Mouse (Mus musculus): ENCODE measurements around the gene Camta1.

GRCm38 (mm10) chr4:151863511-151863910 is 1.8 kb upstream of the Camta1 start:
- TF ChIP-seq POLR2A (IDR thresholded peaks at IDR 0.05; ENCODE audit: extremely low read depth, insufficient read depth, low read length), result no peak
- no peak for TF ChIP-seq CTCF (IDR thresholded peaks at IDR 0.05; ENCODE audit: low read depth, low read length)

Measured in liver, adult 2 months (tissue).